Mouse (Mus musculus) thymus, postnatal 10 days (tissue): Measurements from ENCODE around the gene Sh3gl2.

ENCODE experiments used
- DNase-seq, 2 experiments: peaks; one replicate each; pipeline ENCODE4 v3.0.0; 2021; ENCODE audit warnings: low spot score in 2 of 2

Gene Sh3gl2

GRCm38 (mm10) chr4:85205071-85205635, at the start of gene Sh3gl2:
Gene Sh3gl2, plus strand, starts transcription at chr4:85205126.
- no peak for DNase-seq

- no peak for DNase-seq
Measured at GRCm38 (mm10) chr4:85161156-85161555, 43.8 kb upstream of the Sh3gl2 start.

GRCm38 (mm10) chr4:85162468-85163312, 42.2 kb upstream of the Sh3gl2 start:
- no peak for DNase-seq

- DNase-seq = no peak
Measured at GRCm38 (mm10) chr4:85163313-85163615, 41.7 kb upstream of the Sh3gl2 start.

GRCm38 (mm10) chr4:85168001-85168400, 36.9 kb upstream of the Sh3gl2 start:
- DNase-seq = no peak

- no peak for DNase-seq
Measured at GRCm38 (mm10) chr4:85175466-85175865, 29.5 kb upstream of the Sh3gl2 start.

GRCm38 (mm10) chr4:85178394-85179051, 26.4 kb upstream of the Sh3gl2 start:
- no peak for DNase-seq

GRCm38 (mm10) chr4:85186011-85186410, 18.9 kb upstream of the Sh3gl2 start:
- no peak for DNase-seq

GRCm38 (mm10) chr4:85196201-85196600, 8.7 kb upstream of the Sh3gl2 start:
- DNase-seq = no peak

- DNase-seq = no peak
Measured at GRCm38 (mm10) chr4:85198431-85198830, 6.5 kb upstream of the Sh3gl2 start.

- DNase-seq = no peak
Measured at GRCm38 (mm10) chr4:85202582-85202981, 2.3 kb upstream of the Sh3gl2 start.

- DNase-seq = no peak
Measured at GRCm38 (mm10) chr4:85205636-85206211, 798 bp downstream of the Sh3gl2 start.

- DNase-seq = no peak
Measured at GRCm38 (mm10) chr4:85206675-85207400, 1.9 kb downstream of the Sh3gl2 start.

GRCm38 (mm10) chr4:85207515-85207914, 2.6 kb downstream of the Sh3gl2 start:
- DNase-seq = no peak

- DNase-seq = no peak
Measured at GRCm38 (mm10) chr4:85208531-85208930, 3.6 kb downstream of the Sh3gl2 start.

- no peak for DNase-seq
Measured at GRCm38 (mm10) chr4:85210953-85211352, 6.0 kb downstream of the Sh3gl2 start.

GRCm38 (mm10) chr4:85217003-85217402, 12.1 kb downstream of the Sh3gl2 start:
- no peak for DNase-seq

GRCm38 (mm10) chr4:85222716-85223115, 17.8 kb downstream of the Sh3gl2 start:
- no peak for DNase-seq

GRCm38 (mm10) chr4:85226731-85227130, 21.8 kb downstream of the Sh3gl2 start:
- DNase-seq = no peak

GRCm38 (mm10) chr4:85227664-85228588, 23.0 kb downstream of the Sh3gl2 start:
- DNase-seq = no peak

GRCm38 (mm10) chr4:85228589-85228948, 23.6 kb downstream of the Sh3gl2 start:
- DNase-seq = no peak
